Mouse (Mus musculus) G1E-ER4 (cell line): ENCODE results near the gene Psors1c2. TPM values are rescaled to one million over a fixed set of nuclear protein-coding genes. Genes with fewer than 3 reads are reported as not detected.

Source experiments
- GATA1 ChIP-seq: IDR thresholded peaks from one replicate; pipeline ENCODE4 v1.8.0; 2012; ENCODE audit warnings: low read length, inconsistent platforms
- polyA plus RNA-seq: library from polyadenylated mRNA; stranded (reverse); fragments of >175 nt; gene quantifications from 2 replicates; pipeline ENCODE4 v1.2.3, GENCODE M21; 2012

The Psors1c2 gene
- polyA plus RNA-seq: 0.76 and 0.77 TPM in 2 replicates

DNA sequence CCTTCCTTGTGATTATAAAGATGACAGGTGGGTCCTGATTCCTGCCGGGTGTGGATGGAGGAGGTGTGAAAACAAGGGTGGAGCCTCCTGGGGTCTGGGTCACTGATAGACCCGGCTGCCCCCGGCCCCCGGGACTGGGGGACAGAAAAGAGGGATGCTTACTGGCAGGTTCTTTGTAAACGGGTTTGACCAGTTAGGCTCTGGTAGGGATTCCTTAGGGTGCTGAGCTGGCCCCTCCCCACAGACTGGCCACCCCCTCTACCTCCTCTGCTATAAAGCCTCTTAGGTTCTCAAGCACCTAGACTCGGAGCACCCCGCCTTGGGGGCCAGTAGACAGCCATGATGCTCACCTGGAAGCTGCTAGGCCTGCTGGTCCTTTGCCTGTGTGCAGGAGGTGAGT, at the start of gene Psors1c2:
Gene Psors1c2, plus strand, starts transcription at position 301 of the 400 bp plus-strand sequence.
- no peak for TF ChIP-seq GATA1

- no peak for TF ChIP-seq GATA1
Measured at GRCm38 (mm10) chr17:35484066-35484465, 48.9 kb upstream of the Psors1c2 start.

GRCm38 (mm10) chr17:35485702-35486101, 47.3 kb upstream of the Psors1c2 start:
- no peak for TF ChIP-seq GATA1

DNA sequence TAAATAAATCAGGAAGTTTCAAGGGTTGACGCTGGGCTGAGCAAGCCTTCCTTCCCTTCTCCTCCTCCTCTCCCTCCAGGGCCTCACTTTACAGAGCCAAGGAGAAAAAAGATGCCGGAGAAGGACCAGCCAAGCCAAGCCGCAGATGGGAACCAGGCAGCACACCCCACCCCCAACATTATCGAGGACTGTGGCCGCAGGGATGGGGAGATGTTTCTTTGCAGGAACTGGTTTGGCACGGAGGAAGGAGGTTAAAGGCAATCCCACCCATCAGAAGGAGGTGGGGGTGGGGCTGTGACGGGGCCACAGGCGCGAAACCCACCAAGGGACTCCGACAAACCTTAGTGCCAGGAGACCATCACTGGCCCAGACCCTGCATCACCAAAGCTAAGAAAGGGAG, 46.3 kb upstream of the Psors1c2 start:
- no peak for TF ChIP-seq GATA1

DNA sequence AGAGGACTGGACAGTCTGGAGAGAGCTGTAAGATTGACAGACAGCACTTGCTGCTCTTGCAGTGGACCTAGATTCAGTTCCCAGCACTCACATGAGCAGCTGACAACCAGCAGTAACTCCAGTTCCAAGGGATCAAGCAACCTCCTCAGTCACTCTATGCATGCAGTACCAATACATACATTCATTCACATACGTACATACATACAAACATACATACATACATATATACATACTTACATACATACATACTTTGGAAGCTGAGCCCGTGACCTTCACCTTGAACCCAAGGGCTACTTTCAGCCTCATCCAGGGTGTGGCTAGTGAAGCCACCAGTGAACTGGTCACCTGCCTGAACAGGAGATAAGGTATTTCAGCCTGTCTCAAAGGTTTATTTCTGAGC, 45.0 kb upstream of the Psors1c2 start:
- TF ChIP-seq GATA1: no peak

GRCm38 (mm10) chr17:35490320-35490719, 42.7 kb upstream of the Psors1c2 start:
- no peak for TF ChIP-seq GATA1

DNA sequence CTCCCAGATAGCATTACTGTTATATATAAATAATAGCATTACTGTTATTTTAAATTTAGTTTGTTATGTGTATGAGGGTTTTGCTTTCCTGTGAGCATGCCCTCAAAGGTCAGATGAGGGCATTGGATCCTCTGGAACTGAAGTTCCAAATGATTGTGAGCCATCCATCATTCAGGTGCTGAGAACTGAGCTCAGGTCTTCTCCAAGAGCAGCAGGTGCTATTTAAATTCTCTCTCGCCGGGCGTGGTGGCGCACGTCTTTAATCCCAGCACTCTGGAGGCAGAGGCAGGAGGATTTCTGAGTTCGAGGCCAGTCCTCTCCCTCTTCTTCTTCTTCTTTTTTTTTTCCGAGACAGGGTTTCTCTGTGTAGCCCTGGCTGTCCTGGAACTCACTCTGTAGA, 35.9 kb upstream of the Psors1c2 start:
- no peak for TF ChIP-seq GATA1

GRCm38 (mm10) chr17:35502226-35502625, 30.8 kb upstream of the Psors1c2 start:
- TF ChIP-seq GATA1: no peak

DNA sequence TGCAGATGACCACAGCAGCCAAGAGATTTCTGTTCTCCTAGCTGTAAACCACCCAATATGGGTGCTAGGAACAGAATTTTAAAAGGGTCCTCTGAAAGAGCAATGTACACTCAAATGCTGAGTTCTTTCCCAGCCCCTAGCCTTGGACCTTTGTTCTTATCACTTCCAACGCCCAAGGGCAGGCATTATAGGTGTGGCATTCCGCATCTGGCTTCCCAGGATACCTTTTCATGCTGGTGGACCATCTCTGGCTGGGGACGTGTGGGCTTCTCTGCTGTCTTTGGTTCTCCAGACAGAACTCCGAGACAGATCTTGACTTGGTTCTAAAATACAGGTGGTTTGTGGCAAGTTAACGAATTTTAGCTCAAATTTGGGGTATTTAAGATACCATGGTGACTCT, 30.2 kb upstream of the Psors1c2 start:
- no peak for TF ChIP-seq GATA1

DNA sequence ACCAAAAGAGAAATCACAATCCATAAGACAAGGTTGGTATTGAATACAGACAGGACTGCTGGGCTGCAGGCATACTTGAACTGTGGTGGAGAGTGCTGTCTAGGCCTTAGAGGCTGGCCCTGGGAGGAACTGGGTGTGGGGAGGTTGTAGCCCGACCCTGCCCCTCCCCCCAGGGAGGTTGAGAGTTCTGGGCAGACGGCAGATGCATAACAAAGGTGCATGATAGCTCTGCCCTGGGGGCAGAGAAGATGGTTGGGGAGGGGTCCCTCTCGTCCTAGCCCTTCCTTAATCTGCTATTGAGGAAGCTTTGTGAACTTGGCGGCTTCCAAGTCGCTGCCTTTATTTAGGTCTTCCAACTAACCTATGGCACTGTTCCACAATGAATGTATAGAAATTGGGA, 29.2 kb upstream of the Psors1c2 start:
- TF ChIP-seq GATA1: no peak

GRCm38 (mm10) chr17:35504628-35505481, 28.1 kb upstream of the Psors1c2 start:
- TF ChIP-seq GATA1: no peak

- TF ChIP-seq GATA1: no peak
Measured at GRCm38 (mm10) chr17:35505776-35506175, 27.2 kb upstream of the Psors1c2 start, which contains the start of gene Pou5f1. Gene Pou5f1 (plus strand): TSS chr17:35506018.

DNA sequence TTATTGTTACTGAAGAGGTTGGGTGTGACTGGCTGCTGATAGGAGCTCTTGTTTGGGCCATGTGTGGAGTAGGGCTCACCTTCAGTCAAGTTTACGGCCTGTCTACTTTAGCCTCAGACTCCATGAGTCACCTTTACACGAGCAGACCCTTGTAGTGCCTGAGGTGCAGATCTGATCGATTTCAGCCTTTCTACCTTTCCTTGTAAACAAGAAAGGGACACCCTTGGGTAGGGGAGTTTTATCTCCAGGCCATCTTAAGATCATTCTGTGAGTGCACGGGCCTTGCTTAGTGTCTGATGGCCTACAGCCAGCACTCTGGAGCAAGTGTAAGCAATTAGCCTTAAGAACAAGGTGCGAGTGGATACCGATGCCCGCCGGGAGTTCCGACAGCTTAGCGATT, 26.1 kb upstream of the Psors1c2 start:
- TF ChIP-seq GATA1: no peak

DNA sequence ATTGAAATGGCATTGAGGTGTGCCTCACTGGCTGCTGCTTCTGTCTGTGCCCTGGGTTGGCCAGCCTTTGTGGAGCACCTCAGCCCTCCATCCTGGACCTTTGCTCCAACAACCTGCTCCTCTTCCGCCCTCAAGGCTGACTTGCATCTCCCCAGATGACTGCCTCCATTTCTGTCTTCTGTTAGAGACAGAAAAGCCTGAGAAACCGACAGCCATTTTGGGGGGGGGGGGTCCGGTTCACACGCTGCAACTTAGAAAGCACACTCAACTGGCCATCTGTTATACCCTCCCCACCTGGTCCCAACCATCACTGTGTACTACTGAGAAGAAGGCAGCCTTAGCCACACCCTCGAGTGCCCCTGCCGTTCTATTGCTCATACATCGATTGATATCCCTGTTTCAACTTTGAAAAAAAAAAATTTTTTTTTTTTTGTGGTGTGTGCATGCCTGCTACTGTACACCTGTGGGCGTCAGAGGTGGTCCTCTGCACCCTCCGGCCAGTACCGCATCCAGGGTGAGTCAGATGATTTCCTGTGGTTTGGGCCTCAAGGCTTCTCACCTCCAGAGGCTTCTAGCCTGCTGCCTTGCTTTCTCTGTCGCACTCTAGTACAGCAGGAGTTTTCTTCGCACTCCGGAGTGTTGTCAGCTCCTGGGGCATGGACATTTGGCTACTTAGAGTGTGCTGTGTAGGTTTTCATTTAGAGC, 25.3 kb upstream of the Psors1c2 start:
- TF ChIP-seq GATA1: no peak

- no peak for TF ChIP-seq GATA1
Measured at GRCm38 (mm10) chr17:35509284-35509683, 23.7 kb upstream of the Psors1c2 start.

DNA sequence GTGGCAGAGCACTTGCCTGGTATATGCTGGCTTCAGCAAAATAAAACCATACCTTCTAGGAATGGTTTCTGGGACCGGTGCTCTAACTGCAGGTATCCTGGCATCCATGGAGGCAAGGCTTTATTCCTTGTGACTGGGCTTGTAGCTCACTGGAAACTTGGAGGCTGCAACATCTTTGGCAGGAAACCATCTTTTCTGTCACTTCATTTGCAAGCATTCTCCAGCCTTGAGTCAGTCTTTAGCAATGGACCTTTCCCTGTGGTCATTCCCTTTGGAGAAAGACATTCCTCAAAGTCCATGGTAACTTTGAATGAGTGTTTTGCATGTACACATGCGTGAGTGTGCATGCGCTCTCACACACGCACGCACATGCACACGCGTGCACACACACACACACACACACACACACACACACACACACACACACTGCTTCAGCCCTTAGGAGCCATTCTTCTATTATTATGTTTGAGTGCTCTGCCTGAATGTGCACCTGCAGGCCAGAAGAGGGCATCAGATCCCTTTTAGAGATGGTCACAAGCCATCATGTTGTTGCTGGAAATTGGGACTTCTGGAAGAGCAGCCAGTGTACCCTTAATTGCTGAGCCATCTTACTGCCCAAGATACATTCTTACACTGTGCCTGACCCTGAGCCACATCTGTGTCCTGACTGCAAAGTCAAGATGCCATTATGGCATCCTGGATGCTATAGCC, 19.9 kb upstream of the Psors1c2 start:
- TF ChIP-seq GATA1: no peak

- no peak for TF ChIP-seq GATA1
Measured at GRCm38 (mm10) chr17:35513886-35514285, 19.1 kb upstream of the Psors1c2 start.
